ENCODE assay signal across 7 mouse cellular contexts in genomic region chr12:71015363-71016210, GRCm38 (mm10). TPM values are rescaled to one million over a fixed set of nuclear protein-coding genes. Genes with fewer than 3 reads are reported as not detected.
DNase-seq lines count a peak whose midpoint lies in the region; ATAC-seq and TF ChIP-seq lines count a peak whose summit lies in the region.

Arid4a (plus strand) TSS chr12:71015990.

- H3K27me3 ChIP-seq in embryonic facial prominence, embryonic 10.5 days (replicated peaks; ENCODE audit: low read depth, poor library complexity, severe bottlenecking): no peaks in the 10 kb centered on the region
- H3K27me3 ChIP-seq in intestine, postnatal 0 days (replicated peaks; ENCODE audit: control insufficient read depth, insufficient read depth, low read length): no peaks in the 10 kb centered on the region
- no peaks in the 10 kb centered on the region for H3K27me3 ChIP-seq in midbrain, embryonic 12.5 days
- no peaks in the 10 kb centered on the region for H3K27me3 ChIP-seq in small intestine, adult 2 months (ENCODE audit: control insufficient read depth, insufficient read depth, low read length)

- TF ChIP-seq CTCF in intestine, postnatal 0 days (IDR thresholded peaks at IDR 0.05; ENCODE audit: low read depth): no peak
- TF ChIP-seq CTCF in small intestine, adult 2 months (IDR thresholded peaks at IDR 0.05; ENCODE audit: extremely low read depth, insufficient read length, insufficient replicate concordance, low read depth, low read length): no peak

- TF ChIP-seq POLR2A in small intestine, adult 2 months (IDR thresholded peaks at IDR 0.05; ENCODE audit: low read depth, low read length): peak; percentile 98

- H3K4me3 ChIP-seq in embryonic facial prominence, embryonic 10.5 days: peak within 1 kb of the TSS; percentile 98
- peak within 1 kb of the TSS; percentile 98 for H3K4me3 ChIP-seq in intestine, postnatal 0 days (ENCODE audit: low read depth, low read length)
- H3K4me3 ChIP-seq in midbrain, embryonic 12.5 days: peak within 1 kb of the TSS; percentile 98
- peak within 1 kb of the TSS; percentile 94 for H3K4me3 ChIP-seq in small intestine, adult 2 months (ENCODE audit: low read depth, low read length)

- peak; percentile 96 for DNase-seq in adrenal gland, postnatal 10 days
- peak; percentile 98 for DNase-seq in embryonic facial prominence, embryonic 10.5 days (ENCODE audit: low spot score)
- peak; percentile 100 for DNase-seq in gonadal fat pad, adult 2 months (ENCODE audit: low read depth)
- DNase-seq in left cerebral cortex, postnatal 4 days: peak; percentile 96

- peak within 1 kb of the TSS; percentile 96 for H3K9ac ChIP-seq in intestine, postnatal 0 days (ENCODE audit: low read depth, low read length)
- H3K9ac ChIP-seq in midbrain, embryonic 12.5 days (replicated peaks): peak within 1 kb of the TSS; percentile 90

- intact Hi-C loops in left cerebral cortex, postnatal 4 days (cut with DNase I): no loop called here

- peak within 1 kb of the TSS; percentile 97 for H3K27ac ChIP-seq in embryonic facial prominence, embryonic 10.5 days (replicated peaks)
- H3K27ac ChIP-seq in intestine, postnatal 0 days (ENCODE audit: low read depth, low read length): peak within 1 kb of the TSS; percentile 98
- H3K27ac ChIP-seq in midbrain, embryonic 12.5 days (replicated peaks): peak within 1 kb of the TSS; percentile 98
- peak within 1 kb of the TSS; percentile 99 for H3K27ac ChIP-seq in small intestine, adult 2 months (ENCODE audit: insufficient read depth, low read depth, low read length)

- peak within 1 kb of the TSS; percentile 79 for H3K4me2 ChIP-seq in intestine, postnatal 0 days (replicated peaks; ENCODE audit: low read depth)
- peak within 1 kb of the TSS; percentile 65 for H3K4me2 ChIP-seq in midbrain, embryonic 12.5 days (replicated peaks)

- H3K9me3 ChIP-seq in embryonic facial prominence, embryonic 10.5 days: no peaks in the 10 kb centered on the region
- H3K9me3 ChIP-seq in intestine, postnatal 0 days (ENCODE audit: control insufficient read depth): no peaks in the 10 kb centered on the region
- no peaks in the 10 kb centered on the region for H3K9me3 ChIP-seq in midbrain, embryonic 12.5 days

- ATAC-seq in intestine, postnatal 0 days: peak; percentile 99
- peak; percentile 98 for ATAC-seq in midbrain, embryonic 12.5 days (ENCODE audit: low FRiP score, low read depth)

- H3K4me1 ChIP-seq in embryonic facial prominence, embryonic 10.5 days: peaks cover 22% of the 10 kb centered on the region
- no peaks in the 10 kb centered on the region for H3K4me1 ChIP-seq in intestine, postnatal 0 days (replicated peaks; ENCODE audit: control insufficient read depth, insufficient read depth, low read length)
- H3K4me1 ChIP-seq in midbrain, embryonic 12.5 days: peaks cover 26% of the 10 kb centered on the region
- H3K4me1 ChIP-seq in small intestine, adult 2 months (ENCODE audit: control insufficient read depth, insufficient read depth, insufficient read length, low read length): 0 out of 2 replicates have a peak, but pooled peaks cover 2% of the 10 kb centered on the region

- WGBS in embryonic facial prominence, embryonic 10.5 days: under 1% methylated on average over 61 of the region's 61 CpGs
- 1% methylated on average over 61 of the region's 61 CpGs for WGBS in intestine, postnatal 0 days
- WGBS in midbrain, embryonic 12.5 days: under 1% methylated on average over 61 of the region's 61 CpGs
- WGBS in small intestine, adult 2 months: under 1% methylated on average over 61 of the region's 61 CpGs

- H3K36me3 ChIP-seq in embryonic facial prominence, embryonic 10.5 days (replicated peaks): peaks cover 35% of the 10 kb centered on the region
- peaks cover 18% of the 10 kb centered on the region for H3K36me3 ChIP-seq in intestine, postnatal 0 days (ENCODE audit: control insufficient read depth, insufficient read depth)
- H3K36me3 ChIP-seq in midbrain, embryonic 12.5 days: peaks cover 21% of the 10 kb centered on the region
- H3K36me3 ChIP-seq in small intestine, adult 2 months (ENCODE audit: control insufficient read depth, insufficient read depth, low read length): peaks cover 24% of the 10 kb centered on the region

RNA-seq across cellular contexts. Expression of gene Arid4a, which starts in this region (rescaled TPM):
- 10 to 100 TPM; 19.2 to 21.1 TPM for total RNA-seq in adrenal gland, postnatal 10 days (2021)
- polyA plus RNA-seq in embryonic facial prominence, embryonic 10.5 days (2016; fragmentation: Nextera tagmentation; extraction: Ambion mirVana): 26.6 and 26.9 TPM in 2 replicates
- polyA plus RNA-seq in gonadal fat pad, adult 2 months (2012; rRNA removed): 3.1 and 3.9 TPM in 2 replicates
- 23.2 and 27.4 TPM in 2 replicates for polyA plus RNA-seq in intestine, postnatal 0 days (2015; fragmentation: Nextera tagmentation; extraction: Ambion mirVana)
- total RNA-seq in left cerebral cortex, postnatal 4 days (2021): 10 to 100 TPM; 36.1 to 38.4 TPM
- polyA plus RNA-seq in midbrain, embryonic 12.5 days (2016; fragmentation: Nextera tagmentation; extraction: Ambion mirVana): 35.8 and 37.1 TPM in 2 replicates
- polyA plus RNA-seq in small intestine, adult 2 months (2012; rRNA removed): 2.3 and 2.4 TPM in 2 replicates

Comparison
In these comparisons a context has a peak if more than half of its experiments do, and no peak if none do; other contexts are left out.
1. Peak in every context shown above with its lines: DNase-seq, ATAC-seq, H3K4me3 ChIP-seq and H3K27ac ChIP-seq.